Mouse (Mus musculus) midbrain, embryonic 15.5 days (tissue): ENCODE measurements around the gene Nprl2. TPM values are rescaled to one million over a fixed set of nuclear protein-coding genes. Genes with fewer than 3 reads are reported as not detected.
A peak's percentile ranks its signal among the peaks of the same experiment; 100 is the strongest.
"Not testable (repeated sequence)": the region's sequence is repeated elsewhere in the genome, so short reads cannot be mapped to it uniquely, and the experiment has no call there.

ENCODE experiments used
- ATAC-seq: fragments of 200-750 bp; cut with Nextera tagmentation; replicated peaks from 2 replicates; pipeline ENCODE4 v1.8.0; 2017; ENCODE audit warnings: moderate TSS enrichment
- H3K27ac ChIP-seq: fragments of 300-500 bp; sonication (generic); 2 replicates; pipeline ENCODE4 v1.5.1; 2015; ENCODE audit warnings: mild to moderate bottlenecking, inconsistent platforms
- H3K27me3 ChIP-seq: fragments of 300-500 bp; sonication (generic); replicated peaks from 2 replicates; pipeline ENCODE4 v1.6.1; 2015; ENCODE audit warnings: inconsistent platforms
- H3K36me3 ChIP-seq: fragments of 300-500 bp; sonication (generic); replicated peaks from 2 replicates; pipeline ENCODE4 v1.6.1; 2015; ENCODE audit warnings: inconsistent platforms
- H3K4me1 ChIP-seq: fragments of 300-500 bp; sonication (generic); 2 replicates; pipeline ENCODE4 v1.6.1; 2015; ENCODE audit warnings: inconsistent platforms
- H3K4me2 ChIP-seq: fragments of 300-500 bp; sonication (generic); 2 replicates; pipeline ENCODE4 v1.6.1; 2015; ENCODE audit warnings: inconsistent platforms, mild to moderate bottlenecking, moderate library complexity
- H3K4me3 ChIP-seq: fragments of 300-500 bp; sonication (generic); 2 replicates; pipeline ENCODE4 v1.5.1; 2015; ENCODE audit warnings: mild to moderate bottlenecking, inconsistent platforms
- H3K9ac ChIP-seq: fragments of 300-500 bp; sonication (generic); 2 replicates; pipeline ENCODE4 v1.6.1; 2015; ENCODE audit warnings: mild to moderate bottlenecking, inconsistent platforms
- H3K9me3 ChIP-seq: fragments of 300-500 bp; sonication (generic); 2 replicates; pipeline ENCODE4 v1.6.1; 2016; ENCODE audit warnings: inconsistent platforms
- WGBS: fragments of 180-500 bp; shearing (Covaris S2); methylation state at CpG from one replicate; pipeline ENCODE4 v1.1.7; 2015; ENCODE audit warnings: mixed read lengths; 5-methylcytosine and 5-hydroxymethylcytosine counted together
- polyA plus RNA-seq: library from polyadenylated mRNA; unstranded; fragments of >200 nt; fragmentation: Nextera tagmentation; extraction: Ambion mirVana; gene quantifications from 2 replicates; pipeline ENCODE4 v1.2.1, GENCODE M21; 2015

Nprl2 gene
- polyA plus RNA-seq, 1 experiment from 2014 or later = 78.4 TPM

GRCm38 (mm10) chr9:107573774-107574173, 31.7 kb downstream of the Nprl2 start:
- H3K4me1 ChIP-seq = peaks cover 33% of the 10 kb centered on the region

GRCm38 (mm10) chr9:107575579-107576356, 33.7 kb downstream of the Nprl2 start:
- Histone ChIP-seq H3K4me1 (peaks cover 35% of the 10 kb centered on the region), H3K27me3 (no peaks in the 10 kb centered on the region), H3K4me3 (no peak overlapping the region), H3K36me3 (peaks cover 24% of the 10 kb centered on the region), H3K27ac (no peak overlapping the region), H3K9me3 (no peaks in the 10 kb centered on the region), H3K4me2 (no peak overlapping the region), H3K9ac (no peak overlapping the region)
- no peak for ATAC-seq
- WGBS = 90% methylated on average over 14 of the region's 14 CpGs

More at GRCm38 (mm10) chr9:107573774-107574173, 31.7 kb downstream of the Nprl2 start:
- WGBS = 78% methylated on average over 6 of the region's 6 CpGs
- not testable (repeated sequence) for H3K9me3 ChIP-seq, ATAC-seq, H3K27ac ChIP-seq, H3K4me3 ChIP-seq, H3K9ac ChIP-seq, H3K27me3 ChIP-seq, H3K4me2 ChIP-seq
- peaks cover 25% of the 10 kb centered on the region for H3K36me3 ChIP-seq

GRCm38 (mm10) chr9:107576357-107577107, 34.5 kb downstream of the Nprl2 start, which contains the start of gene Hyal1:
Gene Hyal1 (plus strand): TSS chr9:107576927.
- WGBS = 25% methylated on average over 16 of the region's 16 CpGs
- H3K9ac ChIP-seq = no peak within 1 kb of the TSS
- ATAC-seq = 0 out of 2 replicates have a peak, but pooled peaks have one; percentile 30
- no peak within 1 kb of the TSS for H3K4me3 ChIP-seq
- no peaks in the 10 kb centered on the region for H3K9me3 ChIP-seq
- peak within 1 kb of the TSS; percentile 43; the same call in 1 of the 2 replicates for H3K27ac ChIP-seq
- no peaks in the 10 kb centered on the region for H3K27me3 ChIP-seq
- H3K36me3 ChIP-seq = peaks cover 18% of the 10 kb centered on the region
- peak within 1 kb of the TSS; percentile 34 for H3K4me2 ChIP-seq
- H3K4me1 ChIP-seq = peaks cover 34% of the 10 kb centered on the region

GRCm38 (mm10) chr9:107577871-107578270, 35.8 kb downstream of the Nprl2 start:
- WGBS = 93% methylated on average over 10 of the region's 10 CpGs
- H3K27ac ChIP-seq = no peak overlapping the region
- no peak overlapping the region for H3K9ac ChIP-seq
- no peak overlapping the region for H3K4me2 ChIP-seq
- H3K36me3 ChIP-seq = peaks cover 4% of the 10 kb centered on the region; the same call in 1 of the 2 replicates
- no peaks in the 10 kb centered on the region for H3K9me3 ChIP-seq
- no peaks in the 10 kb centered on the region for H3K27me3 ChIP-seq
- ATAC-seq = no peak
- peaks cover 34% of the 10 kb centered on the region for H3K4me1 ChIP-seq
- no peak overlapping the region for H3K4me3 ChIP-seq

GRCm38 (mm10) chr9:107578587-107578986, 36.6 kb downstream of the Nprl2 start, which contains the start of gene Naa80:
Gene Naa80 (plus strand): TSS chr9:107578887.
- H3K4me2 ChIP-seq = no peak within 1 kb of the TSS
- WGBS = 77% methylated on average over 3 of the region's 3 CpGs
- no peak within 1 kb of the TSS for H3K4me3 ChIP-seq
- 0 out of 2 replicates have a peak within 1 kb of the TSS, but pooled peaks have one; percentile 8 for H3K9ac ChIP-seq
- H3K27me3 ChIP-seq = no peaks in the 10 kb centered on the region
- no peak for ATAC-seq
- no peaks in the 10 kb centered on the region for H3K9me3 ChIP-seq
- H3K27ac ChIP-seq = no peak within 1 kb of the TSS
- peaks cover 4% of the 10 kb centered on the region; the same call in 1 of the 2 replicates for H3K36me3 ChIP-seq
- peaks cover 34% of the 10 kb centered on the region for H3K4me1 ChIP-seq

- no peak for ATAC-seq
- peaks cover 34% of the 10 kb centered on the region for H3K4me1 ChIP-seq
- WGBS = 96% methylated on average over 14 of the region's 14 CpGs
- H3K9me3 ChIP-seq = no peaks in the 10 kb centered on the region
- H3K36me3 ChIP-seq = peaks cover 4% of the 10 kb centered on the region; the same call in 1 of the 2 replicates
- H3K4me2 ChIP-seq = peak overlapping the region; percentile 96; the same call in 1 of the 2 replicates
- H3K27me3 ChIP-seq = no peaks in the 10 kb centered on the region
- no peak overlapping the region for H3K4me3 ChIP-seq
- H3K27ac ChIP-seq = no peak overlapping the region
- H3K9ac ChIP-seq = 0 out of 2 replicates have a peak overlapping the region, but pooled peaks have one; percentile 8
These were observed 37.2 kb downstream of the Nprl2 start for GRCm38 (mm10) chr9:107579023-107579900.

- Histone ChIP-seq H3K27ac (peak within 1 kb of the TSS; percentile 82), H3K4me1 (peaks cover 34% of the 10 kb centered on the region), H3K9me3 (no peaks in the 10 kb centered on the region), H3K4me2 (peak within 1 kb of the TSS; percentile 96), H3K4me3 (peak within 1 kb of the TSS; percentile 57), H3K36me3 (no peaks in the 10 kb centered on the region), H3K9ac (peak within 1 kb of the TSS; percentile 68), H3K27me3 (no peaks in the 10 kb centered on the region)
- WGBS = under 1% methylated on average over 32 of the region's 32 CpGs
- peak; percentile 77 for ATAC-seq
These were observed 38.7 kb downstream of the Nprl2 start, which contains the start of gene Hyal3 for GRCm38 (mm10) chr9:107580501-107581317. Gene Hyal3 (plus strand): TSS chr9:107580818.

GRCm38 (mm10) chr9:107581584-107581983, 39.6 kb downstream of the Nprl2 start:
- H3K9me3 ChIP-seq = no peaks in the 10 kb centered on the region
- peak overlapping the region; percentile 68 for H3K9ac ChIP-seq
- H3K27me3 ChIP-seq = no peaks in the 10 kb centered on the region
- H3K27ac ChIP-seq = peak overlapping the region; percentile 82; the same call in 1 of the 2 replicates
- peak overlapping the region; percentile 57 for H3K4me3 ChIP-seq
- H3K36me3 ChIP-seq = no peaks in the 10 kb centered on the region
- ATAC-seq = no peak
- peaks cover 34% of the 10 kb centered on the region for H3K4me1 ChIP-seq
- 76% methylated on average over 4 of the region's 4 CpGs for WGBS
- H3K4me2 ChIP-seq = peak overlapping the region; percentile 96

GRCm38 (mm10) chr9:107582509-107583062, 40.6 kb downstream of the Nprl2 start:
- H3K9me3 ChIP-seq = no peaks in the 10 kb centered on the region
- no peaks in the 10 kb centered on the region for H3K27me3 ChIP-seq
- H3K4me3 ChIP-seq = no peak overlapping the region
- H3K9ac ChIP-seq = no peak overlapping the region
- 88% methylated on average over 7 of the region's 7 CpGs for WGBS
- H3K4me2 ChIP-seq = no peak overlapping the region
- no peak overlapping the region for H3K27ac ChIP-seq
- peaks cover 32% of the 10 kb centered on the region for H3K4me1 ChIP-seq
- no peaks in the 10 kb centered on the region for H3K36me3 ChIP-seq
- no peak for ATAC-seq

- H3K36me3 ChIP-seq = no peaks in the 10 kb centered on the region
- peaks cover 35% of the 10 kb centered on the region for H3K4me1 ChIP-seq
- no peak overlapping the region for H3K9ac ChIP-seq
- H3K4me2 ChIP-seq = no peak overlapping the region
- no peak overlapping the region for H3K4me3 ChIP-seq
- 93% methylated on average over 14 of the region's 14 CpGs for WGBS
- ATAC-seq = no peak
- no peaks in the 10 kb centered on the region for H3K9me3 ChIP-seq
- H3K27me3 ChIP-seq = no peaks in the 10 kb centered on the region
- no peak overlapping the region for H3K27ac ChIP-seq
These were observed 41.1 kb downstream of the Nprl2 start for GRCm38 (mm10) chr9:107583174-107583573.
